19 mouse cellular contexts compared by ENCODE assay signal in the genomic region with DNA sequence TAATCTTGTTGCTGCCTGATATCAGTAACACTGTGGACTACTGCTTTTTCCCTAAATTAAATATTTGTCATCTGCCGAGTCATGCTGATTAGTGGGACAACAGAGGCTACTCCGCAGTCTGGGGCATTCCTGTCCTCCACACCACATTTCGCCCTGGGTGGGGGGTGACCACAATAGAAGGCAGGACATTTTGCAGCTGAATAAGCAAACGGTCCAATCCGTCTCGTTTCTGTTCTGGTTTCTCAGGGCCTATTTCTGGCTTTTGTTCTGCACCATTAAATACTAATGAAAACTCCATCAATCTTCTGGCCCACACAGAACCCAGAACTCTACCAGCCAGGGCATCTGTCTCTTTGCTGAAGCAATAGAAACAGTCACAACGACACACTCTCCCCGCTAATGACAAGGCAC. TPM values are rescaled to one million over a fixed set of nuclear protein-coding genes. Genes with fewer than 3 reads are reported as not detected.
DNase-seq lines count a peak whose midpoint lies in the region; ATAC-seq lines count a peak whose summit lies in the region.
"Had no signal": no experiment of that assay in that cellular context is flagged by ENCODE, and none has a peak within 500 bp of the region (broad histone marks: within the 10 kb centered on the region; RNA-seq: fewer than 3 reads in every experiment).

No protein-coding gene starts in this region.

- no peaks in the 10 kb centered on the region for H3K36me3 ChIP-seq in kidney, embryonic 16.5 days (ENCODE audit: insufficient read depth, low read length)
- no peaks in the 10 kb centered on the region for H3K36me3 ChIP-seq in liver, embryonic 16.5 days (ENCODE audit: control insufficient read depth, insufficient read depth)
- H3K36me3 ChIP-seq: embryonic facial prominence, embryonic 12.5 days; forebrain, embryonic 10.5 days; G1E; limb, embryonic 13.5 days had no signal

- ATAC-seq in kidney, embryonic 16.5 days (ENCODE audit: low FRiP score, low TSS enrichment): peak; percentile 86
- peak; percentile 35; the same call in 1 of the 2 replicates for ATAC-seq in liver, embryonic 16.5 days (ENCODE audit: low read depth)
- ATAC-seq in megakaryocyte, adult 5-6 weeks (ENCODE audit: poor library complexity, severe bottlenecking): no peak
- ATAC-seq: intestine, embryonic 16.5 days had no signal

- H3K4me3 ChIP-seq in kidney, embryonic 16.5 days (ENCODE audit: low read length): no peak overlapping the region
- H3K4me3 ChIP-seq in liver, embryonic 16.5 days (ENCODE audit: low read depth, low read length): no peak overlapping the region
- H3K4me3 ChIP-seq: embryonic facial prominence, embryonic 12.5 days; forebrain, embryonic 10.5 days; heart, adult 2 months; limb, embryonic 13.5 days had no signal

- H3K27ac ChIP-seq in kidney, embryonic 16.5 days (ENCODE audit: low read length): no peak overlapping the region
- H3K27ac ChIP-seq in liver, embryonic 16.5 days (ENCODE audit: low read length): peak overlapping the region; percentile 41; the same call in 1 of the 2 replicates
- H3K27ac ChIP-seq: embryonic facial prominence, embryonic 12.5 days; forebrain, embryonic 10.5 days; heart, adult 2 months; limb, embryonic 13.5 days had no signal

- 11% methylated on average over 8 of the region's 8 CpGs for WGBS in kidney, embryonic 16.5 days
- WGBS in liver, embryonic 16.5 days (ENCODE audit: insufficient replicate concordance): 25% methylated on average over 8 of the region's 8 CpGs

- H3K27me3 ChIP-seq in kidney, embryonic 16.5 days (ENCODE audit: insufficient read depth, low read length): peaks cover 2% of the 10 kb centered on the region; the same call in 1 of the 2 replicates
- no peaks in the 10 kb centered on the region for H3K27me3 ChIP-seq in liver, embryonic 16.5 days (ENCODE audit: control insufficient read depth, insufficient read depth, low read depth, low read length)
- H3K27me3 ChIP-seq: embryonic facial prominence, embryonic 12.5 days; limb, embryonic 13.5 days had no signal

- DNase-seq in kidney, postnatal 25 days: no peak
- DNase-seq in urinary bladder, postnatal 14 days (ENCODE audit: low spot score): peak; percentile 53
- no peak for DNase-seq in urinary bladder, postnatal 25 days (ENCODE audit: low spot score)
- peak; percentile 5 for DNase-seq in telencephalon, adult 2 months (ENCODE audit: low read depth, low spot score)
- DNase-seq in thymus, postnatal 0 days (ENCODE audit: low spot score): no peak
- DNase-seq: B cell, adult 2 months; cerebellum, adult 18-20 months; heart, adult 2 months; heart, postnatal 14 days; lung, postnatal 4 days; retina, postnatal 1 day had no signal

- H3K9ac ChIP-seq in kidney, embryonic 16.5 days (replicated peaks; ENCODE audit: low read length): no peak overlapping the region
- H3K9ac ChIP-seq in liver, embryonic 16.5 days (ENCODE audit: low read depth, low read length): no peak overlapping the region
- H3K9ac ChIP-seq: embryonic facial prominence, embryonic 12.5 days; limb, embryonic 13.5 days had no signal

- no peak overlapping the region; the same call in 1 of the 2 replicates for H3K4me2 ChIP-seq in kidney, embryonic 16.5 days (replicated peaks; ENCODE audit: low read depth, low read length)
- 0 out of 2 replicates have a peak overlapping the region, but pooled peaks have one; percentile 13 for H3K4me2 ChIP-seq in liver, embryonic 16.5 days (ENCODE audit: low read depth, low read length)
- H3K4me2 ChIP-seq: embryonic facial prominence, embryonic 12.5 days; limb, embryonic 13.5 days had no signal

- H3K4me1 ChIP-seq in kidney, embryonic 16.5 days (ENCODE audit: insufficient read depth, low read length): peaks cover 9% of the 10 kb centered on the region; the same call in 1 of the 2 replicates
- no peaks in the 10 kb centered on the region for H3K4me1 ChIP-seq in liver, embryonic 16.5 days (ENCODE audit: control insufficient read depth, low read depth, low read length)
- H3K4me1 ChIP-seq: embryonic facial prominence, embryonic 12.5 days; limb, embryonic 13.5 days had no signal

- H3K9me3 ChIP-seq in kidney, embryonic 16.5 days (ENCODE audit: low read length): no peaks in the 10 kb centered on the region
- no peaks in the 10 kb centered on the region for H3K9me3 ChIP-seq in liver, embryonic 16.5 days (replicated peaks; ENCODE audit: control insufficient read depth, low read length)
- H3K9me3 ChIP-seq: embryonic facial prominence, embryonic 12.5 days; forebrain, embryonic 10.5 days; G1E; limb, embryonic 13.5 days had no signal

RNA-seq across cellular contexts. Expression of gene Foxq1, which starts 24.3 kb away (rescaled TPM):
- 3.6 and 4.4 TPM in 2 replicates for polyA plus RNA-seq in kidney, embryonic 16.5 days (2015; fragmentation: Nextera tagmentation; extraction: Ambion mirVana)
- polyA plus RNA-seq in liver, embryonic 16.5 days (2015; fragmentation: Nextera tagmentation; extraction: Ambion mirVana): 0.68 and 0.98 TPM in 2 replicates
- 0.15 and 0.21 TPM in 2 replicates for polyA plus RNA-seq in thymus, postnatal 0 days (2015; fragmentation: Nextera tagmentation; extraction: Ambion mirVana)
- total RNA-seq in megakaryocyte, adult 5-6 weeks (2015): 0.16 and 0.34 TPM in 2 replicates
- 0.07 and 0.16 TPM in 2 replicates for total RNA-seq in megakaryocyte, adult 5-6 weeks (2017)
- polyA plus RNA-seq: G1E had no signal

RNA-seq across cellular contexts. Expression of gene A530084C06Rik, which starts 27.5 kb away (rescaled TPM):
- polyA plus RNA-seq in kidney, embryonic 16.5 days (2015; fragmentation: Nextera tagmentation; extraction: Ambion mirVana): not detected in 2 replicates
- not detected in 2 replicates for polyA plus RNA-seq in liver, embryonic 16.5 days (2015; fragmentation: Nextera tagmentation; extraction: Ambion mirVana)
- polyA plus RNA-seq in thymus, postnatal 0 days (2015; fragmentation: Nextera tagmentation; extraction: Ambion mirVana): not detected in 2 replicates
- 0.36 TPM in 1 of 2 replicates, not detected in the other for total RNA-seq in megakaryocyte, adult 5-6 weeks (2015)
- total RNA-seq in megakaryocyte, adult 5-6 weeks (2017): 0.15 TPM in 1 of 2 replicates, not detected in the other
- total RNA-seq: G1E; heart, postnatal 14 days had no signal
- polyA plus RNA-seq: embryonic facial prominence, embryonic 12.5 days; forebrain, embryonic 10.5 days; G1E; heart, adult 2 months; intestine, embryonic 16.5 days; limb, embryonic 13.5 days had no signal

Comparison
In these comparisons a context has a peak if more than half of its experiments do, and no peak if none do; other contexts are left out.
1. DNase-seq: peak in urinary bladder, postnatal 14 days (single experiment) and telencephalon, adult 2 months (single experiment); none in kidney, postnatal 25 days (0 of 2), urinary bladder, postnatal 25 days (single experiment) and thymus, postnatal 0 days (single experiment).